Mouse (Mus musculus) erythroblast, embryonic 14.5 days (primary cell): ENCODE measurements at regions not wholly inside any gene's neighbourhood (a gene's known extent, or its start where the extent isn't known, plus 50 kb on each side); places are given as distances from the start of the nearest gene placed in this dataset.

ENCODE experiments used
- GATA1 ChIP-seq: IDR thresholded peaks from 2 replicates; pipeline ENCODE4 v1.6.1; 2012; ENCODE audit warnings: low read length, inconsistent platforms, mixed read lengths
- TAL1 ChIP-seq: IDR thresholded peaks from 3 replicates; pipeline ENCODE4 v1.6.1; 2012; ENCODE audit warnings: low read length, inconsistent platforms, mixed read lengths

DNA sequence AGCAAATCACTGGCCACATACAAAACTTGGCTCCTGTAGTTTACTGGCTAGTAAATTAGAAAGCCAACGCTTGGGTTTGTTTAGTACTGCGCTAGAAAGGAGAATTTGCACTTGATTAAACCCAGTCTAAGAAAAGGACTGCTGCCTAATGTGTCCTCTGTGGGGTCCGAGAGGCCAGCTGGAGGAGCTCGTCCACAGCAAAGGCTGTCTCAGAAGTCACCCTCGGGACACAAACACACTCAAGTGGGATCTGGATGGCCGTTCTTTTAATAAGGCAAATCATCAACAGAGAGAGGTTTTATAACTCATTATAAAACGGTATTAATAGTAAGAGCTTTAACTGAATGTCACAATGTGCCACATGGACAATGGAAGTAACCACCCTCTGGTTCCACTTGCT lies 249.0 kb downstream of the Hlx start:
- TF ChIP-seq TAL1: no peak
- TF ChIP-seq GATA1: no peak
